Comparison of ENCODE assay signal across 15 mouse cellular contexts in the genomic region with DNA sequence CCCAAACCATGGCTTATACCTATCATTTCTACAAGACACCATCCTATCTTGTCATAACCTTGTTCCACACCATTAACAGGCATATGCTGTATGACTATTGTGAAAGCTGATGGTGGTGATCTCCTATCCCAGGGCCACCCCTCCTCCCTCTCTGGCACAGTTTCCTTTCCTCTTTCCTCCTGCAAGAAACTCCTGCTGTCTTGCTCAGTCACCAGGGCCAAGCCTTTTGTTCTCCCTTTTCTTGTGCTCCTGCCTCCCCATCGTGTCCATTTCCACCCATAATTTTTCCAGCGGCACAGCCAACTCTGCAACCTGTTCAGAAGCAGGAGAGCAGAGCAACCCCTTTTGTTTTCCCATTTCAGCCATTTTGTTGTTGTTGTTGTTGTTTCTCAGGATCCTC.
"Had no signal": no experiment of that assay in that cellular context is flagged by ENCODE, and none has a peak within 500 bp of the region (broad histone marks: within the 10 kb centered on the region; RNA-seq: fewer than 3 reads in every experiment).

No protein-coding gene starts in this region.

- DNase-seq: kidney, adult 9 months; kidney, postnatal 25 days; layer of hippocampus, adult 9-11 months; liver, embryonic 13.5 days; lung, adult 2 months; lung, postnatal 14 days; lung, postnatal 4 days; midbrain, embryonic 14.5 days; right cerebral cortex, postnatal 4 days; thymus, adult 2 months; thymus, postnatal 14 days; thymus, postnatal 4 days had no signal

- H3K9ac ChIP-seq: liver, embryonic 13.5 days; stomach, embryonic 15.5 days had no signal

- H3K27ac ChIP-seq: kidney, postnatal 0 days; layer of hippocampus, adult 2 months; liver, embryonic 13.5 days; stomach, embryonic 15.5 days had no signal

- H3K36me3 ChIP-seq: liver, embryonic 13.5 days; stomach, embryonic 15.5 days had no signal

- H3K9me3 ChIP-seq: liver, embryonic 13.5 days; stomach, embryonic 15.5 days had no signal

- H3K27me3 ChIP-seq: liver, embryonic 13.5 days; stomach, embryonic 15.5 days had no signal

- H3K4me3 ChIP-seq: layer of hippocampus, adult 2 months; liver, embryonic 13.5 days; stomach, embryonic 15.5 days had no signal

- H3K4me2 ChIP-seq: liver, embryonic 13.5 days; stomach, embryonic 15.5 days had no signal
